Mouse (Mus musculus) layer of hippocampus, postnatal 10 days (tissue): ENCODE data around the gene Efcc1. TPM values are rescaled to one million over a fixed set of nuclear protein-coding genes. Genes with fewer than 3 reads are reported as not detected.

Source experiments
- DNase-seq, 2 experiments: peaks; one replicate each; pipeline ENCODE4 v3.0.0; 2021; ENCODE audit warnings: low spot score in 2 of 2
- total RNA-seq, 2 experiments: library from RNA; stranded (reverse); gene quantifications; 2 replicates each; pipeline ENCODE4 v1.2.3; 2021

Gene Efcc1
- total RNA-seq, 2 experiments from 2014 or later: 3.6 to 7.4 TPM

- DNase-seq: no peak
These were observed 47.9 kb downstream of the Efcc1 start for GRCm38 (mm10) chr6:87778294-87779173.

- DNase-seq: no peak
These were observed 48.8 kb downstream of the Efcc1 start for GRCm38 (mm10) chr6:87779174-87780165.

- no peak for DNase-seq
These were observed 50.1 kb downstream of the Efcc1 start for GRCm38 (mm10) chr6:87780546-87781301.

GRCm38 (mm10) chr6:87784033-87784432 lies 53.4 kb downstream of the Efcc1 start:
- no peak for DNase-seq

- DNase-seq: no peak
These were observed 56.0 kb downstream of the Efcc1 start for GRCm38 (mm10) chr6:87786621-87787020.

- no peak for DNase-seq
These were observed 56.6 kb downstream of the Efcc1 start for GRCm38 (mm10) chr6:87787108-87787890.

GRCm38 (mm10) chr6:87788266-87788895 lies 57.7 kb downstream of the Efcc1 start:
- DNase-seq: no peak

- DNase-seq: peak in 1 of 2 experiments; percentile 29
These were observed 58.4 kb downstream of the Efcc1 start for GRCm38 (mm10) chr6:87788896-87789587.

- DNase-seq: no peak
These were observed 59.1 kb downstream of the Efcc1 start for GRCm38 (mm10) chr6:87789791-87790190.

- no peak for DNase-seq
These were observed 60.3 kb downstream of the Efcc1 start for GRCm38 (mm10) chr6:87790779-87791480.

GRCm38 (mm10) chr6:87791826-87792225 lies 61.2 kb downstream of the Efcc1 start:
- DNase-seq: no peak

- no peak for DNase-seq
These were observed 63.3 kb downstream of the Efcc1 start for GRCm38 (mm10) chr6:87793821-87794510.

- no peak for DNase-seq
These were observed 64.9 kb downstream of the Efcc1 start for GRCm38 (mm10) chr6:87795385-87796150.

- no peak for DNase-seq
These were observed 65.7 kb downstream of the Efcc1 start for GRCm38 (mm10) chr6:87796251-87796880.

- no peak for DNase-seq
These were observed 66.7 kb downstream of the Efcc1 start for GRCm38 (mm10) chr6:87797321-87797720.

GRCm38 (mm10) chr6:87799576-87799975 lies 68.9 kb downstream of the Efcc1 start:
- no peak for DNase-seq

- DNase-seq: no peak
These were observed 71.8 kb downstream of the Efcc1 start for GRCm38 (mm10) chr6:87802462-87802861.
